8 mouse cellular contexts compared by ENCODE assay signal in the genomic region with DNA sequence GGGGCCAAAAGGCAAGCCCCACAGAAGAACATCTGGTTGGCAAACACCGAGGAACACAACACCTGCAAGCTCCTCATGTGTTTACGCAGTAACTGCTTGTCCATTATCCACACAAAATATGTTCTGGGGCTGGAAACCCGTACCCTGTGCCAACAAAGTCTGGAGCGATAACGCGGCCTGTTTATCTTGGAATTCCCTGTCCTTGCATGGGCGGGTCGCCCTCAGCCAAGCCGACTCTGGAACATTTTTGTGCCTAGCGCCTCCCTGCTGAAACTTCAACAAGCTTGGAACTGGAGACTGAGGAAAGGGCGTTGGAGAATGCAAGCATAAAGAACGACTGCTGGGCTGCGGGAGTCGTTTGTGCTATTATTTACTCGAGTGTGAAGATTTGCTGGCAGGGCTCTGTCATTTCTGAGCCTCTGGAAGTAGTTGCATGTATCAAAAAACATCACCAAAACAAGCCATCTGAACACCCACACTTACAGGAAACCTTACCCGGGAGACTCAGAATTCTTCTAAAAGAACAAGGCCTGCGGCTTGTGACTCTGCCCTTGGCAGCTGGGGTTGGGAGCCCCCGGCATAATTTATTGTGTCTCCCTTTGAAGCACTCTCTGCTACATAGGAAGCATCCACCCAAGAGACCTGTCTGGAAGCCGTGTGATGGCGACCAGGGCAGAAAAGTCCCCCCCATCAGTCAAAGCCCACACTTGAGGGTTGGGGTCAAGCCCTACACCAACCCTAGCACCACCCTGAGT.
DNase-seq lines count a peak whose midpoint lies in the region; ATAC-seq and TF ChIP-seq lines count a peak whose summit lies in the region.

No protein-coding gene starts in this region.

- intact Hi-C loops in heart, postnatal 25 days (cut with DNase I): loop anchor here (5.0 kb wide), 1 partner anchor 240 kb away; no protein-coding TSS in a partner anchor

- no peak for TF ChIP-seq CTCF in liver, adult 2 months (IDR thresholded peaks at IDR 0.05; ENCODE audit: low read depth, low read length)

- TF ChIP-seq POLR2A in liver, adult 2 months (IDR thresholded peaks at IDR 0.05; ENCODE audit: extremely low read depth, insufficient read depth, low read length): no peak

- no peaks in the 10 kb centered on the region for H3K27me3 ChIP-seq in liver, adult 2 months (ENCODE audit: control insufficient read depth, insufficient read depth, low read length)
- H3K27me3 ChIP-seq in liver, embryonic 12.5 days (replicated peaks): no peaks in the 10 kb centered on the region

- peak; percentile 56 for DNase-seq in liver, adult 2 months (ENCODE audit: extremely low read depth, low read depth, low spot score)
- DNase-seq in frontal cortex, postnatal 14 days (ENCODE audit: low spot score in 2 of 2): peak; percentile 29 to 43
- DNase-seq in heart, postnatal 25 days (ENCODE audit: low spot score): peak; percentile 84
- peak; percentile 52 to 71 for DNase-seq in layer of hippocampus, postnatal 14 days (ENCODE audit: low spot score in 2 of 2)
- DNase-seq in ovary, postnatal 14 days (ENCODE audit: low spot score): peak; percentile 33
- no peak for DNase-seq in thymus, adult 18-20 months

- H3K4me2 ChIP-seq in liver, embryonic 12.5 days: no peak overlapping the region

- no peak overlapping the region for H3K9ac ChIP-seq in liver, adult 2 months (ENCODE audit: low read depth, low read length)
- H3K9ac ChIP-seq in liver, embryonic 12.5 days: no peak overlapping the region

- H3K4me1 ChIP-seq in liver, adult 2 months (ENCODE audit: control insufficient read depth, insufficient read depth, low read length): no peaks in the 10 kb centered on the region
- H3K4me1 ChIP-seq in liver, embryonic 12.5 days: no peaks in the 10 kb centered on the region

- no peak for ATAC-seq in liver, embryonic 12.5 days
- no peak for ATAC-seq in inflammation-experienced regulatory T-cells, adult 6 months

- no peaks in the 10 kb centered on the region for H3K36me3 ChIP-seq in liver, adult 2 months (ENCODE audit: control insufficient read depth, insufficient read depth, low read length)
- no peaks in the 10 kb centered on the region for H3K36me3 ChIP-seq in liver, embryonic 12.5 days

- no peaks in the 10 kb centered on the region for H3K9me3 ChIP-seq in liver, embryonic 12.5 days (replicated peaks)

- no peak overlapping the region for H3K27ac ChIP-seq in liver, adult 2 months (replicated peaks; ENCODE audit: insufficient read depth, low read depth, low read length)
- H3K27ac ChIP-seq in liver, embryonic 12.5 days: no peak overlapping the region

- H3K79me2 ChIP-seq in liver, adult 2 months (ENCODE audit: control insufficient read depth, insufficient read depth, low read length): no peaks in the 10 kb centered on the region

- H3K4me3 ChIP-seq in liver, adult 2 months (ENCODE audit: insufficient read depth, low read depth, low read length): no peak overlapping the region
- no peak overlapping the region for H3K4me3 ChIP-seq in liver, embryonic 12.5 days

- WGBS in liver, adult 2 months: 47% methylated on average over 20 of the region's 20 CpGs
- WGBS in liver, embryonic 12.5 days (ENCODE audit: insufficient replicate concordance): 61% methylated on average over 20 of the region's 20 CpGs

Comparison
In these comparisons a context has a peak if more than half of its experiments do, and no peak if none do; other contexts are left out.
1. DNase-seq: peak in liver, adult 2 months (single experiment), frontal cortex, postnatal 14 days (2 of 2), heart, postnatal 25 days (single experiment), layer of hippocampus, postnatal 14 days (2 of 2) and ovary, postnatal 14 days (single experiment); none in thymus, adult 18-20 months (0 of 2).